Mouse (Mus musculus) bone marrow macrophage, adult 2 months (primary cell): ENCODE data around the gene Olfr17.
"Not testable (repeated sequence)": the region's sequence is repeated elsewhere in the genome, so short reads cannot be mapped to it uniquely, and the experiment has no call there.

Source experiments
- CTCF ChIP-seq: IDR thresholded peaks from 2 replicates; pipeline ENCODE4 v1.5.1; 2012; ENCODE audit warnings: low read depth, mild to moderate bottlenecking, low read length, moderate library complexity
- POLR2A ChIP-seq: IDR thresholded peaks from 2 replicates; pipeline ENCODE4 v1.6.1; 2012; ENCODE audit warnings: mild to moderate bottlenecking, low read depth, low read length, borderline replicate concordance

DNA sequence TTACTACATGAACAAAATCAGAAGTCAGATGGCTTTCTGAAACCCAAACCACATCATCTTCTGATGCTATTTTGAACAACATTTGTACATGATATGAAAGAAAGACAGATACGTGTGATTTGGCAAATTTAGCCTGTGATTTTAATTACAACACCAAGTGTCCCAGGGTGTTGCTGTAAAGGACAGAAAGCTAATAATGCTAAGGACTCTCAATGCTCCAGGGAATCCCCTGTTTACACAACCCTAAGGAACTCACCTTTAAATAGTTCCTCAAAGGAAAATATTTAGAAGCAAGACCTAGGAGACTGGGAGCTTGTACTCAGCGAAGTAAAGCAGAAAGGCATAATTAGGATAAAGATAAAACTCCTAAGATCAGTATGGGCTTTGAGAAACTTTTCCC is 45.0 kb downstream of the Olfr17 start, which contains the start of gene Olfr716:
- not testable (repeated sequence) for TF ChIP-seq CTCF, POLR2A
